Mouse (Mus musculus) ES-CJ7 (cell line): ENCODE results near the gene Pirb.
"Not testable (repeated sequence)": the region's sequence is repeated elsewhere in the genome, so short reads cannot be mapped to it uniquely, and the experiment has no call there.

Experiments
- DNase-seq: peaks from one replicate; pipeline ENCODE4 v3.0.0; 2011; ENCODE audit warnings: low read depth, low spot score

The Pirb gene

GRCm38 (mm10) chr7:3720268-3720667 is at the start of gene Pirb:
Gene Pirb (minus strand): TSS chr7:3720391.
- not testable (repeated sequence) for DNase-seq

DNA sequence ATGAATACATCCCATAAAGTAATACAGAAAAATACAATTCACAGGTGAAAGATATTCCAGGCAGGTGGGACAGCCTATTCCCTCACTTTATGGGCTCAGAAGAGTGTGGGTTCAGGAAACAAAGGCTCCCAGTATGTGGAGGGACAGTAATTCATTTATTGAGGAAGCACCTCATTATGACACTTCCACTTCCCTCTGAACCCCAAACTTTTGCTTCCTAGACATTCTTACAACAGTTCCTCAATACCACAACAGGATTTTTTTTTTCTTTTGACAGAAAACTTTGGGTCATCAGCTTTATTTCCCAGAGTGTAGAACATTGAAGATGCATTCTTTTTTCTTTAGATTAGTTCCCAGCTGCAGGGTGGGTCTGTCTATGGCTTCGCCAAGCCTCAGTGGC is 12.5 kb upstream of the Pirb start:
- DNase-seq = not testable (repeated sequence)

GRCm38 (mm10) chr7:3725459-3725858 is 5.3 kb upstream of the Pirb start:
- not testable (repeated sequence) for DNase-seq

- no peak for DNase-seq
Observed at GRCm38 (mm10) chr7:3715249-3715648, 4.9 kb downstream of the Pirb start.

GRCm38 (mm10) chr7:3712264-3712942 is 7.8 kb downstream of the Pirb start:
- no peak for DNase-seq

DNA sequence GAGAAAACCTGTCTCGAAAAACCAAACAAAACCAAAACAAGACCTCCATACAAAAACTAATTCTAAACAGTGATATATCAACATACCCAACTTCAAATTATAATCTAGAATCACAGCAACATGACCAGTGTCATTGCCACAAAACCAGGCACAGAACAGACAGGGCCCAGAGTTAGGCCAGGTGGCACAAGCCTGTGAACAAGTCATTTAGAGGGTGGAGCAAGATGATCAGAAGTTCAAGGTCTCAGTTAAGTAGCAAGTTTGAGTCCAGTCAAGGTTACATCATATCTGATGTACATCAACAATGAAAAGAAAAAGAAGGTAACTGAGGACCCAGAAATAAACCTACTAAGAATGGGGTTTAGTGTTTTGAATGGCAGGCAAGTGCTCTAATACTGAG is 11.2 kb downstream of the Pirb start:
- peak; percentile 51 for DNase-seq

- not testable (repeated sequence) for DNase-seq
Observed at GRCm38 (mm10) chr7:3708447-3708980, 11.7 kb downstream of the Pirb start.

DNA sequence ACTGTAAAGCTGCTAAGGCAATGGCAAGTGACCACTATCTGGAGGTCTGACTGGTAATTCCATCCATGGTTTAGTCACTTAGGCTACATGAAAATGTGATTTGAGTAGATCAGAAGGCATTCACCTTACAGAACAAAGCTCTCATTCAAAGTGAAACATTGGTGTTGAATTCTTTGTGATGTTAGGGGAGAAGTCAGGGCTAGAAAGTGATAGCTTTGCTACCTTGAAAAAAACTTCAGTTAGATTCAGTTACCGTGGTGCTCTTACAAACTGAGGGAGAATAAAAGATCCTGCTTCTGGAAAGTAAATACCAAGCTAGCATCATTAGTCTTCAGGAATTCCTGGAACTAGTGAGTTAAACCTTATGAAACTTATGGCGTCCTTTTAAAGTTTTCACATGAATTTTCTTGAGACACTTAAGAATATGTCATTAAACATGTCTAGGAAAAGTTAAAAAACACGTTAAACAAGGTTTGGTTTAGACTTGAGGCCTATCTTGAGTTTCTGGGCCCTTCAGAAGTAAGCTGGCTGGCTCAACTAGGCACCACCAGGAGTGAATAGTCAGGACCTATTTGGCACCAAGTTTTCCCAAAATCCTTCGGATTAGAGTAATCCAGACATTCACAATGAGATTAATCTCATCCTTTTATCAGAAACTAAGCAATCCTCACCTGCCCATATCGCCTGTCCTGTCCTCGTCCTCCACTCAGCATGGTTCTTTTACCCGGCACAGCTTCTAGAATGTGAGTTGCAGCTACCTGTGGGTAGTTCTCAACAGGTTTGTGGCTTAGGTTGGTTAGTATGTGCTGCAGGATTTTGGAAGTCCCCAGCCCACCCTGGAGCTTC is 12.4 kb downstream of the Pirb start:
- DNase-seq = peak; percentile 43

DNA sequence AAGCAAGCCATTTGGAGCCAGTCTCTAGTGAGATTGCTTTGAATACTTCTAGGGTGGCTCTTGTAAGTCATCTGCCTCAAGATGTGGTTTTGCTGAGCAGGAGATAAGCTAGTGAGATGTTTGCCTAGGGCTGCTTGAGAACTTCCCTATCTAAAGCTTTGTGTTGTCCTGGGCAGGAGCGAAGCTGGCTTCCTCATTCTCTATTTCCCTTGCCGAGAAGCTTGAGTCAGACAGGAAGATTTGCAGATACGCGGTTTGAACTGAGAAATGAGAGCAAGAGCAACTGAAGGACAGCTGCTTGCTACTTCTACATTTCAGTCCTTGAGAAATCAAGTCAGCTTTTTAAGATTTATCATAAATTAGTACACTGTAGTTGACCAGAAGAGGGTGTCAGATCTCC is 13.2 kb downstream of the Pirb start:
- DNase-seq = peak; percentile 41

GRCm38 (mm10) chr7:3706343-3706934 is 13.8 kb downstream of the Pirb start:
- DNase-seq = peak; percentile 22

GRCm38 (mm10) chr7:3705911-3706310 is 14.3 kb downstream of the Pirb start:
- DNase-seq = no peak

DNA sequence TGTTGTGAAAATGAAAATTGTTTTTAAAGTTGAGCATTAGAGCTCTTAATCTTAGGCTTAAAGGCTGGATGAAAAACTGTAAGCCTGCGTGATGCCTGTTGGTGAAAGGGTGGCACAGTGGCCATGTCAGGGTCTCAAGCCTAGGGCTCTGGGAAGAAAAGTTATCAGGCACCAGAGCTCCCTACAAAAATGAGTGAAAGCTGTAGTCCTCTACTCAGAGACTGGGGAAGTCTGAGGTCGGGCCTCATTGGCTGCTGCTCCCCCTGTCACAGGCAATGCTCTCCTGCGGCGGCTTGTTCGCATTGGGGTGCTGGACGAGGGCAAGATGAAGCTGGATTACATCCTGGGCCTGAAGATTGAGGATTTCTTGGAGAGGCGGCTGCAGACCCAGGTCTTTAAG is 14.7 kb downstream of the Pirb start:
- DNase-seq = not testable (repeated sequence)

GRCm38 (mm10) chr7:3704475-3704874 is 15.7 kb downstream of the Pirb start:
- DNase-seq = peak; percentile 49

DNA sequence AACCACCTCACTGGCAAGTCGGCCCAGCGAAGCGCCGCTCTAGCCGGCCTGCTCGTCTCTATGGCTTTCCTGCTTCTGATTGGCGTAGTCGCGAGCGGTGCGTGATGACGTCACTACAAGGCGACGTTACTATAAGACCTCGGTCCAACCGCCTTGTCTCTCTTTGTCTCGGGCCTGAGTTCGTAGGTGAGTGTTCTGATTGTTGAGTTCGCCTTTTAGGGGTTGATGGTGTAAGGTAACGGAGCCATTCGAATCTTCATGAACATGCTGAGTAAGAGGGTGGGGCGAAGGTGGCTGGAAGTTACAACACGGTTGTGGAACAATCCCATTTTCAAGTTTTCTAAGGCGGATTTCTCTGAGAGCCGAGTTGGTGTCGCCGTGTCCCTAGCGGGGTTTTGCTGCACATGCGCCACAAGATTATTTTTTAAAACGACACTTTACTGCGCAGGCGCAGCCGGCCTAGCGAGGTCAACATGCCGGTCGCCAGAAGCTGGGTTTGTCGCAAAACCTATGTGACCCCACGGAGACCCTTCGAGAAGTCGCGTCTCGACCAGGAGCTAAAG is 16.2 kb downstream of the Pirb start, which contains the start of gene Rps9:
Gene Rps9 (plus strand): TSS at position 115 of the 563 bp plus-strand sequence.
- peak; percentile 98 for DNase-seq

DNA sequence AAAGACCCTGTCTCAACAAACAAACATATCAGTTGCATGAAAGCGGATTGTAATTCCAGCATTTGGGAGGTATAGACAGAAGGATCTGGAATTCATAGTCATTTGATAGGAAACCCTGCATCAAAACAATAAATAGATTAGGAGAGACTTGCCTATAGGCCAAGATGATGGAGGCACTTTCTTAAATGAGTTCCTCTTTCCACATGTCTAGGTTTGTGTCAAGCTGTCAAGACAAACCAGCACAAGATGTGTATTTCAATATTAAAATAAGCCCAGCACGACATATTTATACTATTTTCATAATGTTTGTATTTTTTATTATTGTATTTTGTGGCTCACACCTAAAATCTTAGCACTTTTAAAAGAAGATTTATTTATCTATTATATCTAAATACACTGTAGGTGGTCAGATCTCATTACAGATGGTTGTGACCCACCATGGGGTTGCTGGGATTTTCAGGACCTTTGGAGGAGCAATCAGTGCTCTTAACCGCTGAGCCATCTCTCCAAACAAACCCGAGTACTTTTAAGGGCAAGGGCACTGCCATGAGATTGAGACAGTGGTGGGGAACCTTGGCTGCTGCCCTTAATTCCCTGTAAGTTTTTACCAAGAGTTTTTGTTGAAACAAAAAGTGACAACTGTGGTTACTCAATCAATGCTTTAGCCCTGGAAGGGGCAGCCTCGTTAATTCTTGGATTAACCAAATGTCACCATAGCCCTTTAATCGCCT is 16.9 kb downstream of the Pirb start:
- no peak for DNase-seq

GRCm38 (mm10) chr7:3698471-3698870 is 21.7 kb downstream of the Pirb start:
- DNase-seq = no peak

GRCm38 (mm10) chr7:3694949-3695305 is 25.3 kb downstream of the Pirb start:
- not testable (repeated sequence) for DNase-seq

DNA sequence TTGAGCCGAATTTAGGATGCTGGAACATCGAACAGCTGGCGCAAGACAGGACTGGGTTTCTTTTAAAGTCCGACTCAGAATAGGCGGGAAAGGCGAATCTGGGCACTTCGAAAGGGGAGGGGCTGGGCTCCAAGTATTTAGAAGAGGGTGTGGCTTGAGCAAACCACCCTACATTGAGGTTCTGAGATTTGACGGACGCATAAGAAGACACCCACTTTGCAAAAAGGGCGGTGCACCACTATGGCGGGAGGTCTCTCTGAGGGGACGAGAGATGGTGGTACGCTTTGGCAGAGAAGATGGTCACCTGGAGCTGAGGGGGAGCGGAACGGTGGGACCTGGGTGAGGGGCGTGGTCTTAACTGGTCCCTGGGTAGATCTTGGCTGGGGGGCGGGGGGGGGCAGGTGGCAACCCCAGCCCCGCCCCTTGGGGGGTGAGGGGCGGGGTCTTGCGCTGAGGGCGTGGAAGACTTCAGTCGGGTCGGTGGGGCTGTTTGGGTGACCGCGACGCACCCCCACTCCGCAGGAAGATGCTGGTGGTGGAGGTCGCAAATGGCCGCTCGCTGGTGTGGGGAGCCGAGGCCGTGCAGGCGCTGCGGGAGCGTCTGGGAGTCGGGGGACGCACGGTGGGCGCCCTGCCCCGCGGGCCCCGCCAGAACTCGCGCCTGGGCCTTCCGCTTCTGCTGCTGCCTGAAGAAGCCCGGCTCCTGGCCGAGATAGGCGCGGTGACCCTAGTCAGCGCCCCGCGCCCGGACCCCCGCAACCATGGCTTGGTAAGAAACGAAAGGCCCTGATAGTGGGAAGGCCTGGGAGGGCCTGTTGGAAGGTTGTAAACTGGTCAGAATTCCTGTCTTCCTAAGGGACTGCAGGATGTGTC is 25.9 kb downstream of the Pirb start:
- DNase-seq = peak; percentile 94

DNA sequence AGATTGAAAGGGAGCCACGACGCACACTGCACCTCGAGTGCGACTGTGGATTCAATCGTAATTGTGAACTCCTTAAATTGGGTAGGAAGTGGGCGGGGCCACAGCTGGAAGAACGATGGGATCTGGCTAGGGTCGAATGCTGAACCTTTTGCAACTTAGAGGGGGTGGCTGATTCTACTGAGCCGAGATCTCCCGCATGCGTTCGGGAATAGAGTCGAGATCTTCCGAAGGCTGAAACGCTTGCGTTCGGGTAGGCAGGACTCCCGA is 26.4 kb downstream of the Pirb start:
- DNase-seq = no peak

- DNase-seq = peak; percentile 96
Observed at GRCm38 (mm10) chr7:3692987-3693808, 27.0 kb downstream of the Pirb start, which contains the start of gene Mboat7. Gene Mboat7 (minus strand): TSS chr7:3693523.
